Mouse (Mus musculus) liver, postnatal 0 days (tissue): Measurements from ENCODE around the gene Bicra. TPM values are rescaled to one million over a fixed set of nuclear protein-coding genes. Genes with fewer than 3 reads are reported as not detected.

Experiments
- ATAC-seq: fragments of 200-750 bp; cut with Nextera tagmentation; 2 replicates; pipeline ENCODE4 v1.8.0; 2017; ENCODE audit warnings: mild to moderate bottlenecking, moderate library complexity
- DNase-seq: peaks from one replicate; pipeline ENCODE4 v3.0.0-alpha.2; 2016
- H3K27ac ChIP-seq: fragments of 300-500 bp; sonication (generic); 2 replicates; pipeline ENCODE4 v1.5.1; 2014; ENCODE audit warnings: antibody characterized with exemption, moderate library complexity, mild to moderate bottlenecking, low read depth
- H3K27me3 ChIP-seq: fragments of 300-500 bp; sonication (generic); 2 replicates; pipeline ENCODE4 v1.6.1; 2014; ENCODE audit warnings: low read length, control low read depth, mixed read lengths; ENCODE audit not compliant: insufficient read depth
- H3K36me3 ChIP-seq: fragments of 300-500 bp; sonication (generic); replicated peaks from 2 replicates; pipeline ENCODE4 v1.6.1; 2014; ENCODE audit warnings: mild to moderate bottlenecking, control low read depth, low read length, moderate library complexity, mixed read lengths; ENCODE audit not compliant: insufficient read depth
- H3K4me1 ChIP-seq: fragments of 300-500 bp; sonication (generic); 2 replicates; pipeline ENCODE4 v1.6.1; 2014; ENCODE audit warnings: antibody characterized with exemption, mild to moderate bottlenecking, control low read depth; ENCODE audit not compliant: insufficient read depth
- H3K4me2 ChIP-seq: fragments of 300-500 bp; sonication (generic); 2 replicates; pipeline ENCODE4 v1.6.1; 2014; ENCODE audit warnings: low read depth, mild to moderate bottlenecking, low read length, moderate library complexity, mixed read lengths
- H3K4me3 ChIP-seq: fragments of 300-500 bp; sonication (generic); 2 replicates; pipeline ENCODE4 v1.5.1; 2014; ENCODE audit warnings: low read depth, low read length
- H3K9ac ChIP-seq: fragments of 300-500 bp; sonication (generic); replicated peaks from 2 replicates; pipeline ENCODE4 v1.6.1; 2014; ENCODE audit warnings: mild to moderate bottlenecking, moderate library complexity
- H3K9me3 ChIP-seq: fragments of 300-500 bp; sonication (generic); 2 replicates; pipeline ENCODE4 v1.6.1; 2016; ENCODE audit warnings: mild to moderate bottlenecking, control low read depth, low read length, mixed read lengths
- CTCF ChIP-seq: sonication (generic); IDR thresholded peaks from 2 replicates; pipeline ENCODE4 v1.5.1; 2016; ENCODE audit warnings: antibody characterized with exemption, low read depth
- EP300 ChIP-seq: IDR thresholded peaks from 2 replicates; pipeline ENCODE4 v1.6.1; 2016; ENCODE audit warnings: antibody characterized with exemption, low read depth, mild to moderate bottlenecking
- WGBS: fragments of 180-500 bp; shearing (Covaris S2); extraction: QIAGEN DNeasy Blood & Tissue Kit; methylation state at CpG from one replicate; pipeline ENCODE4 v1.1.7; 2014; ENCODE audit not compliant: insufficient replicate concordance; 5-methylcytosine and 5-hydroxymethylcytosine counted together
- polyA plus RNA-seq: library from polyadenylated mRNA; unstranded; fragments of >200 nt; fragmentation: Nextera tagmentation; extraction: Ambion mirVana; gene quantifications from 2 replicates; pipeline ENCODE4 v1.2.1, GENCODE M21; 2015

Bicra gene
- polyA plus RNA-seq, 1 experiment from 2014 or later, result 1.0 TPM

- no peak overlapping the region for H3K4me3 ChIP-seq
- H3K4me2 ChIP-seq, result no peak overlapping the region
- H3K9ac ChIP-seq, result no peak overlapping the region
- peak; percentile 52 for DNase-seq
- no peak for ATAC-seq
- no peaks in the 10 kb centered on the region for H3K27me3 ChIP-seq
- peaks cover 13% of the 10 kb centered on the region for H3K4me1 ChIP-seq
- TF ChIP-seq EP300 (no peak), CTCF (peak; percentile 67)
- H3K36me3 ChIP-seq, result no peaks in the 10 kb centered on the region
- peak overlapping the region; percentile 46 for H3K27ac ChIP-seq
- WGBS, result 13% methylated on average over 5 of the region's 5 CpGs
- H3K9me3 ChIP-seq, result no peaks in the 10 kb centered on the region
Measured at GRCm38 (mm10) chr7:16056459-16057135, 8.9 kb upstream of the Bicra start.

- Histone ChIP-seq H3K4me1 (peaks cover 23% of the 10 kb centered on the region), H3K4me2 (no peak overlapping the region), H3K4me3 (no peak overlapping the region), H3K27me3 (no peaks in the 10 kb centered on the region), H3K27ac (peak overlapping the region; percentile 62; the same call in 1 of the 2 replicates), H3K36me3 (no peaks in the 10 kb centered on the region), H3K9me3 (no peaks in the 10 kb centered on the region), H3K9ac (no peak overlapping the region)
- no peak for ATAC-seq
- no peak for DNase-seq
- TF ChIP-seq EP300 (no peak), CTCF (no peak)
- 58% methylated on average over 6 of the region's 6 CpGs for WGBS
Measured at GRCm38 (mm10) chr7:16055665-16056064, 7.9 kb upstream of the Bicra start.

GRCm38 (mm10) chr7:16054966-16055365 lies 7.2 kb upstream of the Bicra start:
- ATAC-seq (no peak), DNase-seq (no peak)
- peak overlapping the region; percentile 62 for H3K27ac ChIP-seq
- WGBS, result 68% methylated on average over 4 of the region's 4 CpGs
- peaks cover 30% of the 10 kb centered on the region for H3K4me1 ChIP-seq
- no peaks in the 10 kb centered on the region for H3K9me3 ChIP-seq
- H3K27me3 ChIP-seq, result no peaks in the 10 kb centered on the region
- no peak for TF ChIP-seq EP300
- 0 out of 2 replicates have a peak, but pooled peaks have one; percentile 4 for TF ChIP-seq CTCF
- H3K4me2 ChIP-seq, result no peak overlapping the region
- H3K4me3 ChIP-seq, result no peak overlapping the region
- H3K9ac ChIP-seq, result no peak overlapping the region
- no peaks in the 10 kb centered on the region for H3K36me3 ChIP-seq

- H3K9ac ChIP-seq, result 0 out of 2 replicates have a peak overlapping the region, but pooled peaks have one; percentile 19
- WGBS, result 6% methylated on average over 6 of the region's 6 CpGs
Measured at GRCm38 (mm10) chr7:16053105-16053504, 5.4 kb upstream of the Bicra start.

GRCm38 (mm10) chr7:16052684-16053083 lies 5.0 kb upstream of the Bicra start:
- ATAC-seq (peak; percentile 77), DNase-seq (peak; percentile 96)
- Histone ChIP-seq H3K4me3 (peak overlapping the region; percentile 73), H3K27me3 (no peaks in the 10 kb centered on the region), H3K27ac (peak overlapping the region; percentile 98), H3K4me2 (peak overlapping the region; percentile 82), H3K9me3 (no peaks in the 10 kb centered on the region), H3K9ac (peak overlapping the region; percentile 82), H3K36me3 (no peaks in the 10 kb centered on the region), H3K4me1 (peaks cover 40% of the 10 kb centered on the region)
- TF ChIP-seq CTCF, result no peak
- peak; percentile 43 for TF ChIP-seq EP300
- 1% methylated on average over 24 of the region's 24 CpGs for WGBS

More at GRCm38 (mm10) chr7:16053105-16053504, 5.4 kb upstream of the Bicra start:
- TF ChIP-seq CTCF (no peak), EP300 (0 out of 2 replicates have a peak, but pooled peaks have one; percentile 30)
- Histone ChIP-seq H3K27me3 (no peaks in the 10 kb centered on the region), H3K9me3 (no peaks in the 10 kb centered on the region), H3K4me2 (peak overlapping the region; percentile 82), H3K27ac (peak overlapping the region; percentile 98), H3K4me3 (peak overlapping the region; percentile 73), H3K36me3 (no peaks in the 10 kb centered on the region), H3K4me1 (peaks cover 40% of the 10 kb centered on the region)
- DNase-seq (peak; percentile 49), ATAC-seq (peak; percentile 19; the same call in 1 of the 2 replicates)

- TF ChIP-seq EP300, result no peak
- peak; percentile 96 for TF ChIP-seq CTCF
- Histone ChIP-seq H3K27me3 (no peaks in the 10 kb centered on the region), H3K4me1 (peaks cover 40% of the 10 kb centered on the region), H3K4me3 (peak overlapping the region; percentile 73), H3K9me3 (no peaks in the 10 kb centered on the region), H3K36me3 (no peaks in the 10 kb centered on the region), H3K27ac (peak overlapping the region; percentile 98), H3K4me2 (peak overlapping the region; percentile 82), H3K9ac (peak overlapping the region; percentile 82)
- ATAC-seq (peak; percentile 32), DNase-seq (peak; percentile 87)
- under 1% methylated on average over 19 of the region's 19 CpGs for WGBS
Measured at GRCm38 (mm10) chr7:16051883-16052595, 4.3 kb upstream of the Bicra start.
